Mouse (Mus musculus) CH12.LX (cell line): Measurements from ENCODE around the gene Sema3a.

Experiments
- MAFK ChIP-seq: IDR thresholded peaks from 2 replicates; pipeline ENCODE4 v1.6.1; 2011; ENCODE audit warnings: low read length, improper control_type of control experiment; ENCODE audit not compliant: insufficient replicate concordance
- POLR2AphosphoS2 ChIP-seq: IDR thresholded peaks from 2 replicates; pipeline ENCODE4 v1.6.1; 2011; ENCODE audit warnings: low read depth, low read length, improper control_type of control experiment

GRCm38 (mm10) chr5:13358770-13359169 lies 233.6 kb downstream of the Sema3a start:
- TF ChIP-seq POLR2AphosphoS2 (no peak), MAFK (no peak)
